Mouse (Mus musculus) ES-E14 (cell line): ENCODE measurements around the gene Meaf6. TPM values are rescaled to one million over a fixed set of nuclear protein-coding genes. Genes with fewer than 3 reads are reported as not detected.

Experiments used
- DNase-seq: peaks from one replicate; pipeline ENCODE4 v3.0.0-alpha.2; 2013; ENCODE audit warnings: low read depth, low spot score
- H3K27ac ChIP-seq: 2 replicates; pipeline ENCODE4 v1.5.1; 2012; ENCODE audit warnings: low read depth, mild to moderate bottlenecking, low read length, moderate library complexity, mixed read lengths; ENCODE audit not compliant: poor library complexity, insufficient read depth, severe bottlenecking
- H3K36me3 ChIP-seq: 2 replicates; pipeline ENCODE4 v1.6.1; 2012; ENCODE audit warnings: mild to moderate bottlenecking, low read length, moderate library complexity, mixed read lengths; ENCODE audit not compliant: control insufficient read depth, poor library complexity, insufficient read depth, severe bottlenecking
- H3K4me1 ChIP-seq, 2 experiments: fragments of 150-350 bp in 1 of 2; sonication (generic) in 1 of 2; 2 replicates each; pipeline ENCODE4 v1.6.1; 2012; ENCODE audit warnings: low read length in 2 of 2, mild to moderate bottlenecking in 1 of 2, mixed read lengths in 1 of 2; ENCODE audit not compliant: control insufficient read depth in 2 of 2, insufficient read depth in 2 of 2, poor library complexity in 1 of 2
- H3K4me3 ChIP-seq, 2 experiments: fragments of 150-350 bp in 1 of 2; sonication (generic) in 1 of 2; 2 replicates each; pipeline ENCODE4 v1.5.1; 2012; ENCODE audit warnings: low read length in 2 of 2, low read depth in 1 of 2, mild to moderate bottlenecking in 1 of 2, mixed read lengths in 1 of 2; ENCODE audit not compliant: insufficient read depth in 1 of 2, poor library complexity in 1 of 2, severe bottlenecking in 1 of 2
- H3K9ac ChIP-seq: 2 replicates; pipeline ENCODE4 v1.6.1; 2012; ENCODE audit warnings: low read depth, mild to moderate bottlenecking, low read length, mixed read lengths; ENCODE audit not compliant: poor library complexity, insufficient read depth, severe bottlenecking
- H3K9me3 ChIP-seq: fragments of 150-350 bp; sonication (generic); 2 replicates; pipeline ENCODE4 v1.6.1; 2012; ENCODE audit warnings: low read depth, mild to moderate bottlenecking, low read length; ENCODE audit not compliant: control insufficient read depth, insufficient read depth
- CHD2 ChIP-seq: IDR thresholded peaks from 2 replicates; pipeline ENCODE4 v1.6.1; 2014; ENCODE audit warnings: mild to moderate bottlenecking, low read depth, low read length, inconsistent platforms
- HCFC1 ChIP-seq: IDR thresholded peaks from 2 replicates; pipeline ENCODE4 v1.6.1; 2012; ENCODE audit warnings: low read length, inconsistent platforms, borderline replicate concordance; ENCODE audit not compliant: insufficient read depth
- MAFK ChIP-seq: IDR thresholded peaks from 2 replicates; pipeline ENCODE4 v1.6.1; 2014; ENCODE audit warnings: mild to moderate bottlenecking, low read depth, low read length, inconsistent platforms; ENCODE audit not compliant: insufficient read depth
- ZC3H11A ChIP-seq: IDR thresholded peaks from 2 replicates; pipeline ENCODE4 v1.6.1; 2012; ENCODE audit warnings: low read depth, mild to moderate bottlenecking, inconsistent platforms, low read length, borderline replicate concordance
- ZNF384 ChIP-seq: IDR thresholded peaks from 2 replicates; pipeline ENCODE4 v1.6.1; 2012; ENCODE audit warnings: low read depth, low read length, inconsistent platforms
- in situ Hi-C, 2 experiments: fragments of 600-800 bp; cut with MboI; formaldehyde crosslinking; loops; one replicate each; pipeline ENCODE4 v1.15.1; 2025; ENCODE audit warnings: low sequenced_read_pairs in 2 of 2, inconsistent platforms in 1 of 2; ENCODE audit not compliant: unreplicated experiment in 2 of 2
- total RNA-seq: library from RNA; depleted of rRNA; stranded (reverse); fragments of 300-350 nt; gene quantifications from 2 replicates; pipeline ENCODE4 v1.2.3, GENCODE M21; 2012

The Meaf6 gene
- total RNA-seq, 1 experiment: 25.0 TPM

- Histone ChIP-seq H3K27ac (no peak overlapping the region), H3K4me1 (peaks cover 4 to 12% of the 10 kb centered on the region in 2 experiments; a peak in 2 of 4 replicates), H3K9ac (no peak overlapping the region), H3K36me3 (peaks cover 20% of the 10 kb centered on the region), H3K9me3 (no peaks in the 10 kb centered on the region), H3K4me3 (no peak overlapping the region)
- in situ Hi-C loops: no loop called here
- no peak for TF ChIP-seq ZC3H11A
- TF ChIP-seq CHD2: no peak
- TF ChIP-seq MAFK: no peak
- TF ChIP-seq HCFC1: no peak
- no peak for TF ChIP-seq ZNF384
- no peak for DNase-seq
Observed at GRCm38 (mm10) chr4:125116090-125116861, 31.3 kb downstream of the Meaf6 start.

DNA sequence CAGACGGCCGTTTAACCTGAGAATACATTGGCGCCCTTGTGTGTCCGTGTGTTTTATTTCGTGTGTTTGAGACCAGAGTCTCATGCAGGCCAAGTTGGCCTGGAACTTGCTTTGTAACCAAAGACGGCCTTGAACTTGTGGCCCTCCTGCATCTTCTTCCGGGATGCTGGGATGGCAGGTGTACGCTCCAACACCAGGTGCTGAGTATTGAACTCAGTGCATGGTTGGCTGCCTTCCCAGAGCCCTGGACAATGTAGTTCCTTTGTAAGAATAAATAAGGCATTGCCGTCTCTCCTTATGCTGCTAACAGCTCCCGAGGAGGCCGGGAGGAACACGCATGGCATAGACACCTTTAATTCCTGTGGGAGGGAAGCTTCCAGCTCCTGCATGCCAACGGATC is 32.0 kb downstream of the Meaf6 start:
- in situ Hi-C loops: no loop called here
- no peak overlapping the region for H3K4me3 ChIP-seq
- no peak overlapping the region for H3K9ac ChIP-seq
- DNase-seq: no peak
- no peak overlapping the region for H3K27ac ChIP-seq
- peaks cover 4 to 12% of the 10 kb centered on the region in 2 experiments; a peak in 2 of 4 replicates for H3K4me1 ChIP-seq
- H3K36me3 ChIP-seq: peaks cover 20% of the 10 kb centered on the region
- H3K9me3 ChIP-seq: no peaks in the 10 kb centered on the region
- no peak for TF ChIP-seq HCFC1
- no peak for TF ChIP-seq CHD2
- no peak for TF ChIP-seq ZNF384

DNA sequence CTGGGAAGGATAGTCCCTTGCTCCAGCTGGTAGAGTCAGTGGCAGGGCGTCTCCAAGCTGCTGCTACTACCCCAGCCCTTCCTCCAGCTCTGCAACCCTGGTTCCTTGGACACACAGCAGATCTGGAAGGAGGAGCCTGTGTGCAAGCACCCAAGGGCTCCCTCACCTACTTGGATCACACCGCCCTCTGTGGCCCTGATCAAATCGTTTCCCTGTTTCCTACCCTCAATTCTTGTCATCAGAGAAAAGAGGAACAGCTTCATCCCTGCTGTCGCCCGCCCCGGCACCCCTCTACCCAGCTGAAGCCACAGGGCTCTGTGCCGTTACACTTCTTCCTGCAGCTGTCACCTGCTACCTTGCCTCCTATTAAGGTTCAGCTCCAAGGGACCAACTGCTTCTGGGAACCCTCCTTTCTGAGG is 33.0 kb downstream of the Meaf6 start:
- no peak overlapping the region for H3K9ac ChIP-seq
- H3K4me1 ChIP-seq: peaks cover 6 to 18% of the 10 kb centered on the region in 2 experiments; a peak in 3 of 4 replicates
- no peak for DNase-seq
- no peak overlapping the region for H3K27ac ChIP-seq
- TF ChIP-seq MAFK: no peak
- no peak for TF ChIP-seq HCFC1
- TF ChIP-seq CHD2: no peak
- TF ChIP-seq ZC3H11A: no peak
- TF ChIP-seq ZNF384: no peak
- H3K36me3 ChIP-seq: peaks cover 20% of the 10 kb centered on the region
- in situ Hi-C loops: no loop called here
- no peak overlapping the region for H3K4me3 ChIP-seq
- no peaks in the 10 kb centered on the region for H3K9me3 ChIP-seq

DNA sequence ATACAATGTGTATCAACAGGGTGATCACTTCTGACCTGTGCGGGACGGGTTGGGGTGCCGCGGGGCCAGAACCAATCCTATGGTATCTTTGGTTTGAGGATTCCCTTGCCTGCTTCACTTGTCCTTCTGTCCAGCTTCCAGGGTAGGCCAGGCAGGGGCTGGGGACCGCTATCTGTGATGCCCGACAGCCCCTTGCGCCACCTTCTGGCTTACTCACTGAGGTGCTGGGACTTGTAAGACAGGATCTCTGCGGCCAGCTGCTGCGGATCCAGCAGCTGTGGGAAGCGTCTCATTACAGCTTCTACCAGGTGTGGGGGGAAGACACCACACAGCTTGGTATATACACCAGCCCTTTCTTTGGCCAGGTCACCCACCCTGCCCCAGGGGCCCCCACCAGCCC is 34.1 kb downstream of the Meaf6 start:
- in situ Hi-C loops: no loop called here
- Histone ChIP-seq H3K36me3 (peaks cover 22% of the 10 kb centered on the region), H3K4me3 (no peak overlapping the region), H3K9ac (no peak overlapping the region), H3K27ac (no peak overlapping the region), H3K4me1 (peaks cover 12 to 29% of the 10 kb centered on the region in 2 experiments; a peak in 3 of 4 replicates), H3K9me3 (no peaks in the 10 kb centered on the region)
- TF ChIP-seq CHD2 (no peak), ZC3H11A (no peak), HCFC1 (no peak), ZNF384 (no peak), MAFK (no peak)
- no peak for DNase-seq
